Mouse (Mus musculus) adrenal gland, adult 8-10 months (tissue): ENCODE measurements around the gene Rcor1. TPM values are rescaled to one million over a fixed set of nuclear protein-coding genes. Genes with fewer than 3 reads are reported as not detected.
"Not testable (repeated sequence)": the region's sequence is repeated elsewhere in the genome, so short reads cannot be mapped to it uniquely, and the experiment has no call there.

Experiments
- DNase-seq: peaks from one replicate; pipeline ENCODE4 v3.0.0; 2022
- total RNA-seq, 4 experiments: library from RNA; stranded (reverse); gene quantifications; 2 replicates each; pipeline ENCODE4 v1.2.4; 2022

Gene Rcor1
- total RNA-seq, 4 experiments from 2014 or later: 46.1 to 60.4 (median 50.8) TPM

- not testable (repeated sequence) for DNase-seq
Measured at GRCm38 (mm10) chr12:111069299-111069698, 30.1 kb downstream of the Rcor1 start.

GRCm38 (mm10) chr12:111071009-111071408 is 31.9 kb downstream of the Rcor1 start:
- DNase-seq: no peak

DNA sequence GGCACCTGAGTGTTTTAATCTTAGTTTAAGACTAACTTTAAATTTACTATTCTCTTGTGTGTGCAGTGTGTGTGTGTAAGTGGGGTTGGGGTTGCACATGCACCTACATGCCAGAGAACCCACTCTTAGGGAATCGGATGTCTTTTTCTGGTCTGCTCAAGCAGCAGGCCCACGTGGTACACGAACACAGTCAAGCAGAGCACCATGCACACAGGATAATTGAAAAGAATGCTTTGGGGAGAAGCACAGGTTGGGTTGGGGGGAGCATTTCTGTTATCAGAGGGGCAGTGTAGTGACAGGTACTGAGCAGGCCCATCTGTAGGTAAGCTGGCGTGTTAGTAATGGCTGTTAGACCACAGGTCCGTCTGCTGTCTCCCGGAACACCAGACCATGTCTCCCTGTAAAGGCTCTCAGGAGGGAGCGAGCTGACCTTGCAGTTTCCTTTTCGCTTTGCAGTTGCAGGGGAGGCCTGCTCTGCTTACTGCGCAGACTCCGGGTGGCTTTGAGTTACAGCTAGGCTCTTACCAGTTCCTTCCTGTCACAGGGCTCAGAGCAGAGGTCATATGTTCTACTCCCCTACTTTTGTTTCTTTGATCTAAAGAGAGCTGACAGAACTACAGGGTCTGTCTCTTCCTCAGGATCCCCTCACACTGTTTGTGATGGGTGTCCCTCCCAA is 32.5 kb downstream of the Rcor1 start:
- peak; percentile 47 for DNase-seq

DNA sequence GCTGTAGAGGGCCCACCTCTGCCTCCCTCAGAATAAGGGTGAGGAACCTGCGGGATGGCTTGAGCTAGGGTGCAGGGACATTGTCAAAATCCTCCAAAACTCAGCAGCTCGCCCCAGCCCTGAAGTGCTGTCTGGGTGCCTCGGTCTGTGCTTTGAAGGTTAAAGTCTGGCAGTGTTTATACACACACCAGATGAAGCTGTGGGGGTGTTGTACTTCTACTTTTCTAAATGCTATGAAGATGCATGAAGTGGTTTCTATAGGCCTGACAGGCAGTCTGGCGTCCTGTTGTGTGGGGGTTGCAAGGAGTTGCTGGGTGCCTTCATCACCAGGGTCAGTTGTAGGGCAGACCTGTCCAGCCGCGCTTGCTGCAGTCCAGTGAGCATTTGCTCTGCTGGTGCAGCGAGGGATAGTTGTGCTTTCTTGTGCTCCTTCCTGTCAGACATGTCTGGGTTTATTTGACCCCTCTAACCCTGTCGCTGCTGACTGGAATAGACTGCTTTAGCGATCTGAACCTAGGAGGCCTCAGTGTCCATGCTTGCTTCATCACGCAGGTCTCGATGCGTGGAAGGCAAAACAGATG is 37.3 kb downstream of the Rcor1 start:
- no peak for DNase-seq

GRCm38 (mm10) chr12:111085579-111085978 is 46.4 kb downstream of the Rcor1 start:
- DNase-seq: no peak

- DNase-seq: no peak
Measured at GRCm38 (mm10) chr12:111087066-111087465, 47.9 kb downstream of the Rcor1 start.

GRCm38 (mm10) chr12:111088186-111088585 is 49.0 kb downstream of the Rcor1 start:
- peak; percentile 46 for DNase-seq

- no peak for DNase-seq
Measured at GRCm38 (mm10) chr12:111088731-111089141, 49.6 kb downstream of the Rcor1 start.

DNA sequence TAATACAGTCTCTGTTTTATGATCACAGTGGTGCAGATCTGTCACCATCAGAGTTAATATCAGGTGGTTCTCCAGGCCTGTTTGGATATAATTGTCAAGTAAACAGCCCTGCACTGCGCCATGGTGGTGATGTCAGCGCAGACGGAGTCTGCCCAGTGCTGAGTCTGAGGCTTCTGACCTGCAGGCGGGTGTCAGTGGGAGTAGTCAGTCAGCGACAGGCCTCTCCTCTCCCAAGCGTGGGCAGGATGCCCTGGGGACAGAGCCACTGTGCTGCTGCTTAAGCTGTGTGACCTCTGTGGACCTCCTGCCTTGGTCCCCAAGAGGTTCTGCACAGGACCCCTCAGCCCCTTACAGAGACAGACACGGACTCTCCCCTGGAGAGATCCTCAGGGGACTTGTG is 50.0 kb downstream of the Rcor1 start:
- no peak for DNase-seq

- no peak for DNase-seq
Measured at GRCm38 (mm10) chr12:111090801-111091200, 51.6 kb downstream of the Rcor1 start.

DNA sequence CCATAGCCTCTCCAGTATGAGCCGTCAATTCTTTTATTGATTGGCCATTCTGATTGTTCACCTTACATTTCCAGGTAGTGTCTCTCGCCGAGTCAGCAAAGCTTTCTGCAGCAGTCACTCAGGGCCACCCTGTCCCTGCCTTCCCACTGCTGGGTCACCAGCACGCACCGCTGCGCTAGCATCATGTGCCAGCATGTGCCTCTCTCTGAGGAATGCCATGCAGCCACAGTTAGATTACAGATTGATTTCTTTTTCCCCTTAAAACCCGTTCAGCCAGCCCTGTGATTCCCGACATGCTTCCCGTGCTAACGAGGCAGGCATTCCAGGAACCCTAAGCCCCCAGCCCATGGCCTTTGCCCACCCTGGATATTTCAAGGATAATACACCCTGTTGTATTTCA is 52.8 kb downstream of the Rcor1 start:
- no peak for DNase-seq

DNA sequence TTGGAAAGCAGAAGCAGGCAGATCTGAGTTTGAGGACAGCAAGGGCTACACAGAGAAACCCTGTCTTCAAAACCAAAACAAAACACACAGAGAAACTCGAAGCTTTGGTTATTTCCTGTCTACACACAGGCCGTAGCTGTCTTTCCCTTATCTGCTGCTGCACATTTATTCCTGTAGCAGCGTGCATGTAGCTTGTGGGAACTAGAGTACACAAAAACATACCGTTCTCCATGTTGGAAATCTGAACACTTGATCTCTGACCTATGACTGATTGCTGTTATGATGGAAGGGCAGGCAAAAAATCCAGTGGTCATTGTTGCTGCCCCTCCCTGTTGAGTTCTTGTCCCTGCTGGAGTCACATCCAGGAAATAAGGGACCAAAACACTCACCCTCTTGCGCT is 54.9 kb downstream of the Rcor1 start:
- DNase-seq: no peak

GRCm38 (mm10) chr12:111095086-111095485 is 55.9 kb downstream of the Rcor1 start:
- no peak for DNase-seq

DNA sequence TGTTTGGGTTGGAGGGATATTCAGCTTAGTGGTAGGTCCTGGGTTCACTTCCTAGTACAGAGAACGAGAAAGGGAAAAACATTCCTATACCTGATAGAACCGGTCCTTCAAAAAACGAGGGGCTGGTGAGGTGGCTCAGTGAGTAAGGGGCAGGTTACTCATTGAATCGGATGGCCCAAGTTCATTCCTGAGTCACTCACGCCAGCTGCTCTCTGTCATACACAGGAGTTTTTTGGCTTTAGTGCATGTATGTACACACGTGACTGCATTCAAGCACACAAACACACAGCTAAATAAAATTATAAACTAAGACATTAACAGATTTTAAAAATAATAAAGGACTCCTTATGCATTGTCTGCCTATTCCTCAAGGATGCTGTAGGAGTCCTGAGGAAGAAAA is 57.1 kb downstream of the Rcor1 start:
- no peak for DNase-seq

DNA sequence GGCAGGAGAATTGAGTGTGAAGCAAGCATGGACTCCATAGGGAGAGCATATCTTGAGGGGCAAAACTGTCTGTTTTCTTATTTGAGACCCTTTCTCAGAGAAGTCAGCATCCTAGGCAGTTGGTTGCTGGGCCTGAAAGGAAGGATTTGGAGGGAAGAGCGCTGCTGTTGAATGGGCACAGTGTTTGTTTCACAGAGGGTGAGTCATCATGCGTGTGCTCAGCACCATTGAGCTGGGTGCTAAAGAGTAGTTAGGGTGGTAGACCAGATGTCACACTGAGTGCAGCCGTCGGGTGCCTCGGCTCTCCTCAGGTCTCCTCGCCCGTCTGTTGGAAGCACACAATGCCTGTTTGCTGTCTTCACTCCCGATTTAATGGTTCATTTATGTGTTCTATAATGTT is 57.9 kb downstream of the Rcor1 start:
- DNase-seq: no peak

- DNase-seq: peak; percentile 55
Measured at GRCm38 (mm10) chr12:111111176-111111575, 72.0 kb downstream of the Rcor1 start.

DNA sequence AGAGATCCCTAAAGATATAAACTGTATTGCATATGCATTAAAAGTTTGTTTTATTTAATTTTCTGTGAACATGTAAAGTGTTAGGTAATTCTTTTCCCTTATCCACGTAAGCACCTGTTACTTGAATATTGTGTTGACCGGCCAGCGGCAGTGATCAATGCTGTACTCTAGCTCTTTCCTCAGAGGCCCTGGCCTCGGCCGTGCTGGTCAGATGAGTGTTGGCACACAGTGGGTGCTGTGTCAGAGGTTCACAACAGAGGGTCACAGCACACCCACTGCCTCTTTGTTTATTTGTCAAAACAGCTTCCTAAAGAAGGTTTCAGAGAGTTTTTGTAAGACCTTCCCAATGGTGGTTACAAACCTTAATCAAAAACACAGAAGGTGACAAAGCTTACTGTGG is 75.4 kb downstream of the Rcor1 start:
- DNase-seq: no peak

DNA sequence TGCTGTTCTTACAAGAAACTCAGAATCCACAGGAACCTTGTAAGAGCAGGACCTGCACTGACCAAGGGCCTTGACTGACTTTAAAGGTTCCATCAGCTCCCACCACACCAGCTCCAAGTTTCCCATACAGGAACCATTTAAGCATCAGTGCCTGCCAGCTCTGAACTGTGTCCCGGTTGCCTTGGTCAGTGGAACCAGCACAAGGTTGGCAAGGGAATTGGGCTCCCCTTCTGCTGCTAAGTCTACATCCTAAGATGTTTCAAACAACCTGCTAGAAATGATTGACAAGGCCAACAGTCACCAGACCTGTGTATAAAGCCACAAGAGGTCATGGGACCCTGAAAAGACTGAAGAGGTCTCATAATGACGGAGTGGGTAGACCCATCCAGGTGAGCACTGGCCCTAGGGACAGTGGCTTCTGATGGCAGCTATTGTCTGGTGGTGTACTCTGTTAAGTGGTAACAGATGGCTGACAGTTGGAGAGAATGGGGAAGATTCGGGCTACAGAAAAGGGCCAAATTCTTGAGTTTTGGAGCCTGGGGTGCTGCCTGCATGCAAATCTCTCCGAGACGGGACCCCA is 80.4 kb downstream of the Rcor1 start:
- DNase-seq: no peak

GRCm38 (mm10) chr12:111120976-111121645 is 82.0 kb downstream of the Rcor1 start:
- no peak for DNase-seq

GRCm38 (mm10) chr12:111122332-111122852 is 83.2 kb downstream of the Rcor1 start:
- DNase-seq: no peak

GRCm38 (mm10) chr12:111124601-111125260 is 85.6 kb downstream of the Rcor1 start:
- no peak for DNase-seq

- no peak for DNase-seq
Measured at GRCm38 (mm10) chr12:111125666-111126065, 86.5 kb downstream of the Rcor1 start.

DNA sequence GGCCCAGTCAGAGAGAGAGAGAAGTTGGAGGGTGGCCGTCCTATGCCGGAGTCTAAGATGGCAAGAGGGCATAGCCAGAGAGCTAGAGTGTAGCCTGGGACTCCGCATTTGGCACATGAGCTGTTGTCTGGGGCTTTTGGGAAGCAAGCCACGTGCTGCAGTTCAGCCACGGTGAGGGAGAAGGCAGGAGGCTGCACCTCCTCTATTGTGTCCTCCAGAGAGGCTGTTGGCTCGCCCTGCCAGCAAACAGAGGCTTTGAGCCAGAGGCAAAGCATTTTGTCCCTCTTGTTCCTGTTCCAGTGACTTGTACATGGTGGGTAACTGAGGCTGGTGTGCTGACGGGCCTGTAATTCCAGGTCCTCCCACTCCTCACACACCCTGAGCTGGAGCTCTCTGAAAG is 95.0 kb downstream of the Rcor1 start:
- no peak for DNase-seq
